Mouse (Mus musculus) left cerebral cortex, postnatal 25 days (tissue): ENCODE results near the gene Scn1b. TPM values are rescaled to one million over a fixed set of nuclear protein-coding genes. Genes with fewer than 3 reads are reported as not detected.

Experiments used
- DNase-seq, 2 experiments: peaks; one replicate each; pipeline ENCODE4 v3.0.0; 2022; ENCODE audit warnings: low spot score in 2 of 2, mixed read lengths in 1 of 2
- intact Hi-C: fragments of 180-260 bp; cut with DNase I; formaldehyde crosslinking; loops from one replicate; pipeline ENCODE4 v1.15.1; 2025
- total RNA-seq, 2 experiments: library from RNA; stranded (reverse); gene quantifications; 2 replicates each; pipeline ENCODE4 v1.2.3; 2021

The Scn1b gene
- total RNA-seq, 2 experiments from 2014 or later, result 616 to 649 TPM

GRCm38 (mm10) chr7:31074061-31074712 lies 52.6 kb downstream of the Scn1b start:
- intact Hi-C loops, result no loop called here
- peak in 1 of 2 experiments; percentile 58 for DNase-seq

GRCm38 (mm10) chr7:31073546-31073945 lies 53.3 kb downstream of the Scn1b start:
- intact Hi-C loops, result no loop called here
- no peak for DNase-seq

GRCm38 (mm10) chr7:31072326-31072725 lies 54.5 kb downstream of the Scn1b start:
- intact Hi-C loops, result no loop called here
- no peak for DNase-seq

- no peak for DNase-seq
- intact Hi-C loops, result no loop called here
Observed at GRCm38 (mm10) chr7:31070324-31070723, 56.5 kb downstream of the Scn1b start.

GRCm38 (mm10) chr7:31069491-31069890 lies 57.3 kb downstream of the Scn1b start:
- intact Hi-C loops, result no loop called here

GRCm38 (mm10) chr7:31067836-31068235 lies 59.0 kb downstream of the Scn1b start:
- DNase-seq, result peak in 1 of 2 experiments; percentile 67
- intact Hi-C loops, result no loop called here

More at GRCm38 (mm10) chr7:31069491-31069890, 57.3 kb downstream of the Scn1b start:
- no peak for DNase-seq

Other genes with a start within 250 kb of the Scn1b start
- not detected for gene Cd22, start 246.7 kb downstream of the Scn1b start, total RNA-seq
- gene Mag, start 212.1 kb downstream of the Scn1b start, total RNA-seq, result 100 to 1,000 TPM; 152 to 176 TPM
- gene Hamp2, start 202.3 kb downstream of the Scn1b start, total RNA-seq, result not detected
- gene Hamp, start 183.0 kb downstream of the Scn1b start, total RNA-seq, result not detected
- gene Usf2, start 170.2 kb downstream of the Scn1b start, total RNA-seq, result 100 to 1,000 TPM; 139 to 144 TPM
- 1 to 10 TPM; 8.8 to 9.9 TPM for gene Lsr, start 153.5 kb downstream of the Scn1b start, total RNA-seq
- not detected for gene Fam187b, start 153.2 kb downstream of the Scn1b start, total RNA-seq
- 10 to 100 TPM; 22.6 to 27.8 TPM for gene Fxyd5, start 84.5 kb downstream of the Scn1b start, total RNA-seq
- 100 to 1,000 TPM; 185 to 232 TPM for gene Fxyd7, start 75.5 kb downstream of the Scn1b start, total RNA-seq
- gene Fxyd1, start 69.8 kb downstream of the Scn1b start, total RNA-seq, result 10 to 100 TPM; 79.9 to 81.6 TPM
- gene Lgi4, start 67.7 kb downstream of the Scn1b start, total RNA-seq, result 10 to 100 TPM; 24.2 to 24.9 TPM
- not detected for gene Fxyd3, start 50.3 kb downstream of the Scn1b start, total RNA-seq
- 1 to 10 TPM; 3.0 to 4.2 TPM for gene Hpn, start 11.7 kb downstream of the Scn1b start, total RNA-seq
- gene Gramd1a, start 28.9 kb upstream of the Scn1b start, total RNA-seq, result 100 to 1,000 TPM; 108 to 110 TPM
- not detected for gene Scgb2b2, start 163.5 kb upstream of the Scn1b start, total RNA-seq
- not detected for gene Scgb1b2, start 164.8 kb upstream of the Scn1b start, total RNA-seq
- not detected for gene Scgb2b3, start 235.1 kb upstream of the Scn1b start, total RNA-seq
- gene Scgb1b3, start 248.6 kb upstream of the Scn1b start, total RNA-seq, result not detected